Mouse (Mus musculus): ENCODE results near the gene Plekhs1. TPM values are rescaled to one million over a fixed set of nuclear protein-coding genes. Genes with fewer than 3 reads are reported as not detected.

Plekhs1 gene
- polyA plus RNA-seq, 1 experiment from 2014 or later, result not detected

DNA sequence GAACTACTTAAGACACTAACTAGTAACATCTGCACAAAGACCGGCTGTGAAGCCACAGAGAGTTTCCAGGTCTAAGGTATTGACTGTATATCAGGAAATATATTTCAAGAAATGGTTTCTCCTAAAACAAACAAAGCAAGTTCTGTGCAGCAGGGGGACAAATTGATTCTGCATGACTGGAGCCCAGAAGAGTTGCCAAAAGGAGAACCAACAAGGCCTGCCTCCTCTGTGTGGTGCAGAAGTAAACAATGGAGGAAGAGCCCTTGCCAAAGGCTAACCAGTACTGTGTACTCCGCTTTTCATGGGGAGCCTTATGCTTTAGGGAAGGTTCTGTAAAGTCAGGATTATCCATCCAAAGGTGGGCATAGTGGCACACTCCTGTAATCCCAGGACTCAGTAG lies 1.2 kb upstream of the Plekhs1 start:
- DNase-seq, result no peak
- WGBS (ENCODE audit: insufficient replicate concordance), result 84% methylated on average over 2 of the region's 2 CpGs
- H3K9ac ChIP-seq (replicated peaks), result no peak overlapping the region
- ATAC-seq, result no peak
- no peak overlapping the region for H3K4me2 ChIP-seq (ENCODE audit: low read depth, low read length)
- H3K4me3 ChIP-seq (ENCODE audit: low read depth, low read length), result no peak overlapping the region
- H3K4me1 ChIP-seq (ENCODE audit: insufficient read depth), result no peaks in the 10 kb centered on the region
- H3K27ac ChIP-seq (ENCODE audit: low read depth), result no peak overlapping the region
- H3K27me3 ChIP-seq (ENCODE audit: insufficient read depth, low read length), result no peaks in the 10 kb centered on the region
- H3K36me3 ChIP-seq (replicated peaks; ENCODE audit: insufficient read depth, low read length), result no peaks in the 10 kb centered on the region
- TF ChIP-seq EP300 (IDR thresholded peaks at IDR 0.05; ENCODE audit: low read depth), result no peak
- no peak for TF ChIP-seq CTCF (IDR thresholded peaks at IDR 0.05; ENCODE audit: low read depth)
- no peaks in the 10 kb centered on the region for H3K9me3 ChIP-seq (ENCODE audit: low read length)

DNA sequence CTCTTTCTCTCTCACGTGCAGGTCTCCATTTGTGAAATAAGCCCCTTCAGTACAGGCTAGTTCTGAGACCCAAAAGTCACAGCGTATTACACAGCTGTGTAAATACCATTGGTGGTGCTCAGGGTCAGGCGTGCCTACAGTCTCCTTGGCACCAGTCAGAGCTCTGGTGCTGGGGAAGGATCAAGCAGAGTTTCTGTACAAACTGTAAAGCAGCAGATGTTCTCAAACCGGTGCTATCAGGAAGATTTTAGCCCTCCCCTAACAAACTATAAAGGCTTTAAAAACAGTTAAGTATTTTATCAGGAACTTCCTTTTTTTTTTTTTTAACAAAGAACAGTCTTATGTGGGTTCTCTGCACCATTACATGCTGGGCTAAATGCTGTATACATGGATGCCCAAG lies 1.3 kb downstream of the Plekhs1 start:
- Histone ChIP-seq H3K36me3 (replicated peaks; ENCODE audit: insufficient read depth, low read length) (no peaks in the 10 kb centered on the region), H3K4me2 (ENCODE audit: low read depth, low read length) (no peak overlapping the region), H3K9me3 (ENCODE audit: low read length) (no peaks in the 10 kb centered on the region), H3K4me1 (ENCODE audit: insufficient read depth) (no peaks in the 10 kb centered on the region), H3K27me3 (ENCODE audit: insufficient read depth, low read length) (no peaks in the 10 kb centered on the region), H3K4me3 (ENCODE audit: low read depth, low read length) (no peak overlapping the region), H3K9ac (replicated peaks) (no peak overlapping the region), H3K27ac (ENCODE audit: low read depth) (no peak overlapping the region)
- WGBS (ENCODE audit: insufficient replicate concordance), result 52% methylated on average over 4 of the region's 4 CpGs
- DNase-seq, result no peak
- no peak for ATAC-seq
- no peak for TF ChIP-seq EP300 (IDR thresholded peaks at IDR 0.05; ENCODE audit: low read depth)
- no peak for TF ChIP-seq CTCF (IDR thresholded peaks at IDR 0.05; ENCODE audit: low read depth)

DNA sequence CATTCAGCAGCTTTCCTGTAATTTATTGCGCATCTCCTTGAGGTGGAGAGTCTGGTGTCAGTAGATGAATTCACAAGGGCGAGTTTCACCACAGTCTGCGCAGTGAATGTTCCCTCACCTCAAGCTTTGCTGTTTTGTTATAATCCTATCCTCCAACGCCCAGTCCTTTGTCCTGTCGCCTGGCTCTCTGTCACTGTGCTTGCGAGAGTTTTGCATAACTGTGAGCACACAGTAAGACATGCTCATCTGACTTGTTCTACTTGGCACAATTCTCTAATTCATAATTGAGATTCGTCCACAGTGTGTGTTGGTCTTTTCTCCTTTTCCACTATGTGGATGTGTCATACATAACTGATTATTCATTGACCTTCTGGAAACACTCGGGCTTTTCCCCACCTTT lies 5.0 kb downstream of the Plekhs1 start:
- H3K9me3 ChIP-seq (ENCODE audit: low read length), result no peaks in the 10 kb centered on the region
- no peak for ATAC-seq
- H3K27ac ChIP-seq (ENCODE audit: low read depth), result no peak overlapping the region
- H3K4me1 ChIP-seq (ENCODE audit: insufficient read depth), result no peaks in the 10 kb centered on the region
- no peak overlapping the region for H3K4me3 ChIP-seq (ENCODE audit: low read depth, low read length)
- 75% methylated on average over 8 of the region's 8 CpGs for WGBS (ENCODE audit: insufficient replicate concordance)
- H3K4me2 ChIP-seq (ENCODE audit: low read depth, low read length), result no peak overlapping the region
- H3K36me3 ChIP-seq (replicated peaks; ENCODE audit: insufficient read depth, low read length), result no peaks in the 10 kb centered on the region
- no peak overlapping the region for H3K9ac ChIP-seq (replicated peaks)
- DNase-seq, result no peak
- H3K27me3 ChIP-seq (ENCODE audit: insufficient read depth, low read length), result no peaks in the 10 kb centered on the region
- no peak for TF ChIP-seq CTCF (IDR thresholded peaks at IDR 0.05; ENCODE audit: low read depth)
- no peak for TF ChIP-seq EP300 (IDR thresholded peaks at IDR 0.05; ENCODE audit: low read depth)

- Histone ChIP-seq H3K9me3 (ENCODE audit: low read length) (no peaks in the 10 kb centered on the region), H3K9ac (replicated peaks) (no peak overlapping the region), H3K4me1 (ENCODE audit: insufficient read depth) (peaks cover 7% of the 10 kb centered on the region), H3K27ac (ENCODE audit: low read depth) (no peak overlapping the region), H3K4me2 (ENCODE audit: low read depth, low read length) (no peak overlapping the region), H3K36me3 (replicated peaks; ENCODE audit: insufficient read depth, low read length) (no peaks in the 10 kb centered on the region), H3K27me3 (ENCODE audit: insufficient read depth, low read length) (no peaks in the 10 kb centered on the region), H3K4me3 (ENCODE audit: low read depth, low read length) (no peak overlapping the region)
- DNase-seq (no peak), ATAC-seq (no peak)
- TF ChIP-seq EP300 (IDR thresholded peaks at IDR 0.05; ENCODE audit: low read depth), result no peak
- TF ChIP-seq CTCF (IDR thresholded peaks at IDR 0.05; ENCODE audit: low read depth), result no peak
- 81% methylated on average over 14 of the region's 14 CpGs for WGBS (ENCODE audit: insufficient replicate concordance)
Measured at GRCm38 (mm10) chr19:56470286-56471020, 9.0 kb downstream of the Plekhs1 start.

DNA sequence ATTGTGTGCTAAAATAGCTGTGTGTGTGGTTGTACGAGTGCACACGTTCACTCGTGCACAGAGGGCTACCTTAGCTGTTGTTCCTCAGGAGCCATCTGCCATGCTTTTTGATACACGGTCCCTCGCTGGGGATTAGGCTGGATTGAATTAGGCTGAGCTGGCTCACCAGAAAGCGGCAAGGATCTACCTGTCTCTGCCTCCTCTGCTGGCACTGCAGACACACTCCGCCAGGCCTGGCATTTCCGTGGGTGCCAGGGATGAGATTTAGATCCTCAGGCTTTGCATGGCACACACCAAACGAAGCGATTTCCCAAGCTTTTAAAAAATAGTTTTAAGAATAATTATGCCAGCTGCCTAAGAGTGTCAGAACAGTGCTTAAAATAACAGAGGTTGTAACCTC lies 10.5 kb downstream of the Plekhs1 start:
- Histone ChIP-seq H3K9ac (replicated peaks) (no peak overlapping the region), H3K4me3 (ENCODE audit: low read depth, low read length) (no peak overlapping the region), H3K9me3 (ENCODE audit: low read length) (no peaks in the 10 kb centered on the region), H3K27ac (ENCODE audit: low read depth) (no peak overlapping the region), H3K36me3 (replicated peaks; ENCODE audit: insufficient read depth, low read length) (no peaks in the 10 kb centered on the region), H3K27me3 (ENCODE audit: insufficient read depth, low read length) (no peaks in the 10 kb centered on the region), H3K4me1 (ENCODE audit: insufficient read depth) (peaks cover 10% of the 10 kb centered on the region), H3K4me2 (ENCODE audit: low read depth, low read length) (no peak overlapping the region)
- ATAC-seq (no peak), DNase-seq (no peak)
- WGBS (ENCODE audit: insufficient replicate concordance), result 79% methylated on average over 10 of the region's 10 CpGs
- TF ChIP-seq CTCF (IDR thresholded peaks at IDR 0.05; ENCODE audit: low read depth), result no peak
- no peak for TF ChIP-seq EP300 (IDR thresholded peaks at IDR 0.05; ENCODE audit: low read depth)

GRCm38 (mm10) chr19:56474869-56475550 lies 13.6 kb downstream of the Plekhs1 start:
- TF ChIP-seq CTCF (IDR thresholded peaks at IDR 0.05; ENCODE audit: low read depth) (no peak), EP300 (IDR thresholded peaks at IDR 0.05; ENCODE audit: low read depth) (no peak)
- Histone ChIP-seq H3K27ac (ENCODE audit: low read depth) (0 out of 2 replicates have a peak overlapping the region, but pooled peaks have one; percentile 7), H3K4me3 (ENCODE audit: low read depth, low read length) (peak overlapping the region; percentile 21), H3K9ac (replicated peaks) (no peak overlapping the region), H3K4me2 (ENCODE audit: low read depth, low read length) (peak overlapping the region; percentile 65), H3K27me3 (ENCODE audit: insufficient read depth, low read length) (no peaks in the 10 kb centered on the region), H3K36me3 (replicated peaks; ENCODE audit: insufficient read depth, low read length) (no peaks in the 10 kb centered on the region), H3K9me3 (ENCODE audit: low read length) (no peaks in the 10 kb centered on the region), H3K4me1 (ENCODE audit: insufficient read depth) (peaks cover 17% of the 10 kb centered on the region)
- WGBS (ENCODE audit: insufficient replicate concordance), result 28% methylated on average over 19 of the region's 19 CpGs
- peak; percentile 75 for DNase-seq
- peak; percentile 63 for ATAC-seq

All from liver, postnatal 0 days (tissue).